7 mouse cellular contexts compared by ENCODE assay signal in genomic region chr8:75034285-75034684, GRCm38 (mm10). TPM values are rescaled to one million over a fixed set of nuclear protein-coding genes. Genes with fewer than 3 reads are reported as not detected.
DNase-seq lines count a peak whose midpoint lies in the region; ATAC-seq lines count a peak whose summit lies in the region.

No protein-coding gene starts in this region.

- H3K4me3 ChIP-seq in lung, embryonic 15.5 days, result peak overlapping the region; percentile 72
- peak overlapping the region; percentile 65 for H3K4me3 ChIP-seq in embryonic facial prominence, embryonic 14.5 days (ENCODE audit: low read depth, low read length)
- H3K4me3 ChIP-seq in intestine, embryonic 15.5 days (replicated peaks), result peak overlapping the region; percentile 74
- peak overlapping the region; percentile 66 for H3K4me3 ChIP-seq in neural tube, embryonic 14.5 days (ENCODE audit: low read depth, low read length)

- DNase-seq in lung, postnatal 14 days, result no peak
- DNase-seq in embryonic facial prominence, embryonic 14.5 days (ENCODE audit: low spot score), result no peak
- no peak for DNase-seq in cerebellum, adult 9-11 months
- DNase-seq in layer of hippocampus, adult 18-20 months (ENCODE audit: low spot score in 2 of 2), result no peak

- H3K27me3 ChIP-seq in lung, embryonic 15.5 days, result no peaks in the 10 kb centered on the region
- no peaks in the 10 kb centered on the region for H3K27me3 ChIP-seq in embryonic facial prominence, embryonic 14.5 days (replicated peaks; ENCODE audit: control insufficient read depth, insufficient read depth, low read length)
- H3K27me3 ChIP-seq in intestine, embryonic 15.5 days (replicated peaks), result no peaks in the 10 kb centered on the region
- no peaks in the 10 kb centered on the region for H3K27me3 ChIP-seq in neural tube, embryonic 14.5 days (ENCODE audit: control insufficient read depth, insufficient read depth, low read length)

- ATAC-seq in lung, embryonic 15.5 days (ENCODE audit: borderline replicate concordance, extremely low read depth, low FRiP score, low TSS enrichment), result no peak
- no peak for ATAC-seq in embryonic facial prominence, embryonic 14.5 days (ENCODE audit: low read depth)
- no peak for ATAC-seq in intestine, embryonic 15.5 days
- ATAC-seq in neural tube, embryonic 14.5 days (ENCODE audit: low read depth), result peak; percentile 10; the same call in 1 of the 2 replicates

- peak overlapping the region; percentile 31; the same call in 1 of the 2 replicates for H3K27ac ChIP-seq in lung, embryonic 15.5 days
- peak overlapping the region; percentile 86 for H3K27ac ChIP-seq in embryonic facial prominence, embryonic 14.5 days (replicated peaks; ENCODE audit: low read depth, low read length)
- H3K27ac ChIP-seq in intestine, embryonic 15.5 days, result peak overlapping the region; percentile 54; the same call in 1 of the 2 replicates
- peak overlapping the region; percentile 60 for H3K27ac ChIP-seq in neural tube, embryonic 14.5 days (ENCODE audit: low read depth, low read length)

- H3K4me1 ChIP-seq in lung, embryonic 15.5 days, result peaks cover 10% of the 10 kb centered on the region
- H3K4me1 ChIP-seq in embryonic facial prominence, embryonic 14.5 days (ENCODE audit: control insufficient read depth, insufficient read depth, low read length), result peaks cover 6% of the 10 kb centered on the region
- peaks cover 9% of the 10 kb centered on the region; the same call in 1 of the 2 replicates for H3K4me1 ChIP-seq in intestine, embryonic 15.5 days (replicated peaks)
- H3K4me1 ChIP-seq in neural tube, embryonic 14.5 days (ENCODE audit: control insufficient read depth, insufficient read depth, low read length), result peaks cover 8% of the 10 kb centered on the region; the same call in 1 of the 2 replicates

- WGBS in lung, embryonic 15.5 days, result under 1% methylated on average over 17 of the region's 17 CpGs
- WGBS in embryonic facial prominence, embryonic 14.5 days, result under 1% methylated on average over 17 of the region's 17 CpGs
- 1% methylated on average over 17 of the region's 17 CpGs for whole genome bisulfite sequencing in intestine, embryonic 15.5 days
- under 1% methylated on average over 17 of the region's 17 CpGs for WGBS in neural tube, embryonic 14.5 days

- peak overlapping the region; percentile 58 for H3K9ac ChIP-seq in lung, embryonic 15.5 days
- peak overlapping the region; percentile 66 for H3K9ac ChIP-seq in embryonic facial prominence, embryonic 14.5 days (ENCODE audit: low read depth, low read length)
- peak overlapping the region; percentile 59 for H3K9ac ChIP-seq in intestine, embryonic 15.5 days
- H3K9ac ChIP-seq in neural tube, embryonic 14.5 days (replicated peaks; ENCODE audit: low read depth, low read length), result peak overlapping the region; percentile 55

- no peaks in the 10 kb centered on the region for H3K9me3 ChIP-seq in lung, embryonic 15.5 days
- H3K9me3 ChIP-seq in embryonic facial prominence, embryonic 14.5 days (ENCODE audit: control insufficient read depth, low read length), result no peaks in the 10 kb centered on the region
- no peaks in the 10 kb centered on the region for H3K9me3 ChIP-seq in intestine, embryonic 15.5 days
- H3K9me3 ChIP-seq in neural tube, embryonic 14.5 days (ENCODE audit: control insufficient read depth, low read length), result no peaks in the 10 kb centered on the region

- H3K36me3 ChIP-seq in lung, embryonic 15.5 days, result peaks cover 14% of the 10 kb centered on the region
- H3K36me3 ChIP-seq in embryonic facial prominence, embryonic 14.5 days (ENCODE audit: control insufficient read depth, insufficient read depth, low read length), result peaks cover 21% of the 10 kb centered on the region
- H3K36me3 ChIP-seq in intestine, embryonic 15.5 days, result 0 out of 2 replicates have a peak, but pooled peaks cover 3% of the 10 kb centered on the region
- no peaks in the 10 kb centered on the region; the same call in 1 of the 2 replicates for H3K36me3 ChIP-seq in neural tube, embryonic 14.5 days (ENCODE audit: control insufficient read depth, insufficient read depth, low read length)

- H3K4me2 ChIP-seq in lung, embryonic 15.5 days, result peak overlapping the region; percentile 77
- H3K4me2 ChIP-seq in embryonic facial prominence, embryonic 14.5 days (ENCODE audit: low read depth, low read length), result peak overlapping the region; percentile 79
- peak overlapping the region; percentile 86 for H3K4me2 ChIP-seq in intestine, embryonic 15.5 days (replicated peaks)
- H3K4me2 ChIP-seq in neural tube, embryonic 14.5 days (ENCODE audit: low read depth, low read length), result peak overlapping the region; percentile 72

RNA-seq across cellular contexts. Expression of gene Tom1, which starts 0.8 kb away (rescaled TPM):
- 20.6 and 21.1 TPM in 2 replicates for polyA plus RNA-seq in lung, embryonic 15.5 days (2015; fragmentation: Nextera tagmentation; extraction: Ambion mirVana)
- 40.0 and 46.2 TPM in 2 replicates for polyA plus RNA-seq in embryonic facial prominence, embryonic 14.5 days (2014; fragmentation: Nextera tagmentation; extraction: Ambion mirVana)
- polyA plus RNA-seq in intestine, embryonic 15.5 days (2015; fragmentation: Nextera tagmentation; extraction: Ambion mirVana), result 32.6 and 33.5 TPM in 2 replicates
- 34.6 and 36.1 TPM in 2 replicates for polyA plus RNA-seq in neural tube, embryonic 14.5 days (2014; fragmentation: Nextera tagmentation; extraction: Ambion mirVana)
- total RNA-seq in layer of hippocampus, adult 18-20 months (2021), result 10 to 100 TPM; 40.4 to 42.5 TPM

RNA-seq across cellular contexts. Expression of gene Hmgxb4, which starts 41.1 kb away (rescaled TPM):
- polyA plus RNA-seq in lung, embryonic 15.5 days (2015; fragmentation: Nextera tagmentation; extraction: Ambion mirVana), result 31.5 and 39.0 TPM in 2 replicates
- 37.7 and 46.7 TPM in 2 replicates for polyA plus RNA-seq in embryonic facial prominence, embryonic 14.5 days (2014; fragmentation: Nextera tagmentation; extraction: Ambion mirVana)
- polyA plus RNA-seq in intestine, embryonic 15.5 days (2015; fragmentation: Nextera tagmentation; extraction: Ambion mirVana), result 28.9 and 29.7 TPM in 2 replicates
- polyA plus RNA-seq in neural tube, embryonic 14.5 days (2014; fragmentation: Nextera tagmentation; extraction: Ambion mirVana), result 46.3 and 49.2 TPM in 2 replicates
- 10 to 100 TPM; 18.6 to 25.0 TPM for total RNA-seq in layer of hippocampus, adult 18-20 months (2021)

RNA-seq across cellular contexts. Expression of gene Hmox1, which starts 59.1 kb away (rescaled TPM):
- 38.2 and 39.0 TPM in 2 replicates for polyA plus RNA-seq in lung, embryonic 15.5 days (2015; fragmentation: Nextera tagmentation; extraction: Ambion mirVana)
- 23.1 and 24.4 TPM in 2 replicates for polyA plus RNA-seq in embryonic facial prominence, embryonic 14.5 days (2014; fragmentation: Nextera tagmentation; extraction: Ambion mirVana)
- polyA plus RNA-seq in intestine, embryonic 15.5 days (2015; fragmentation: Nextera tagmentation; extraction: Ambion mirVana), result 17.8 and 18.6 TPM in 2 replicates
- 3.1 and 8.9 TPM in 2 replicates for polyA plus RNA-seq in neural tube, embryonic 14.5 days (2014; fragmentation: Nextera tagmentation; extraction: Ambion mirVana)
- total RNA-seq in layer of hippocampus, adult 18-20 months (2021), result 1 to 10 TPM; 7.7 to 8.3 TPM

Comparison
In these comparisons a context has a peak if more than half of its experiments do, and no peak if none do; other contexts are left out.
1. H3K27ac ChIP-seq: peak in every context shown above with its lines; median percentile 86 in embryonic facial prominence, embryonic 14.5 days; 60 in neural tube, embryonic 14.5 days; 54 in intestine, embryonic 15.5 days; 31 in lung, embryonic 15.5 days.